ENCODE assay signal across 8 mouse cellular contexts in genomic region chr11:76496086-76496771, GRCm38 (mm10).
DNase-seq lines count a peak whose midpoint lies in the region; ATAC-seq and TF ChIP-seq lines count a peak whose summit lies in the region.

No protein-coding gene starts in this region.

- peak; percentile 23 to 69 (median 66) for TF ChIP-seq CTCF in MEL (IDR thresholded peaks at IDR 0.05 in 2 of 3, conservative IDR thresholded peaks at IDR 0.05 in 1 of 3; ENCODE audit: control insufficient read depth in 1 of 3, insufficient read depth in 1 of 3, low read depth in 2 of 3, low read length in 3 of 3, poor library complexity in 1 of 3, severe bottlenecking in 1 of 3)
- TF ChIP-seq CTCF in liver, embryonic 14.5 days (IDR thresholded peaks at IDR 0.05; ENCODE audit: low read depth), result peak; percentile 59

- peak; percentile 56 for TF ChIP-seq RAD21 in MEL (IDR thresholded peaks at IDR 0.05; ENCODE audit: low read depth, low read length)

- no peak overlapping the region for H3K4me2 ChIP-seq in kidney, embryonic 16.5 days (replicated peaks; ENCODE audit: low read depth, low read length)
- H3K4me2 ChIP-seq in embryonic facial prominence, embryonic 14.5 days (ENCODE audit: low read depth, low read length), result no peak overlapping the region
- no peak overlapping the region for H3K4me2 ChIP-seq in liver, embryonic 14.5 days (ENCODE audit: low read depth)

- no peaks in the 10 kb centered on the region; the same call in 1 of the 2 replicates for H3K79me2 ChIP-seq in MEL (ENCODE audit: control insufficient read depth, insufficient read depth, low read length, poor library complexity)

- no peak overlapping the region; the same call in 1 of the 2 replicates for H3K27ac ChIP-seq in kidney, embryonic 16.5 days (ENCODE audit: low read length)
- no peak overlapping the region for H3K27ac ChIP-seq in MEL (ENCODE audit: control insufficient read depth, low read depth, low read length)
- H3K27ac ChIP-seq in embryonic facial prominence, embryonic 14.5 days (replicated peaks; ENCODE audit: low read depth, low read length), result no peak overlapping the region; the same call in 1 of the 2 replicates
- no peak overlapping the region for H3K27ac ChIP-seq in liver, embryonic 14.5 days

- TF ChIP-seq POLR2A in MEL (IDR thresholded peaks at IDR 0.05; ENCODE audit: control insufficient read depth in 1 of 2, insufficient read depth in 1 of 2, low read depth in 1 of 2, low read length in 2 of 2, poor library complexity in 1 of 2), result no peak

- H3K4me1 ChIP-seq in kidney, embryonic 16.5 days (ENCODE audit: insufficient read depth, low read length), result peaks cover 43% of the 10 kb centered on the region
- H3K4me1 ChIP-seq in MEL (ENCODE audit: control insufficient read depth in 1 of 2, insufficient read depth in 2 of 2, low read length in 2 of 2), result peaks cover 0 to 24% of the 10 kb centered on the region in 2 experiments; a peak in 2 of 4 replicates
- H3K4me1 ChIP-seq in embryonic facial prominence, embryonic 14.5 days (ENCODE audit: control insufficient read depth, insufficient read depth, low read length), result peaks cover 34% of the 10 kb centered on the region
- H3K4me1 ChIP-seq in liver, embryonic 14.5 days (replicated peaks; ENCODE audit: control insufficient read depth in 2 of 2, insufficient read depth in 2 of 2, low read length in 1 of 2), result peaks cover 0 to 3% of the 10 kb centered on the region in 2 experiments; a peak in 2 of 4 replicates

- 58% methylated on average over 6 of the region's 6 CpGs for WGBS in kidney, embryonic 16.5 days
- WGBS in embryonic facial prominence, embryonic 14.5 days, result 71% methylated on average over 6 of the region's 6 CpGs
- WGBS in liver, embryonic 14.5 days (ENCODE audit: insufficient replicate concordance), result 58% methylated on average over 6 of the region's 6 CpGs

- no peak for TF ChIP-seq EP300 in MEL (IDR thresholded peaks at IDR 0.05; ENCODE audit: low read depth in 1 of 2, low read length in 2 of 2)
- TF ChIP-seq EP300 in liver, embryonic 14.5 days (IDR thresholded peaks at IDR 0.05; ENCODE audit: low read depth), result no peak

- no peak overlapping the region for H3K4me3 ChIP-seq in kidney, embryonic 16.5 days (ENCODE audit: low read length)
- H3K4me3 ChIP-seq in MEL (ENCODE audit: control insufficient read depth in 1 of 2, insufficient read depth in 1 of 2, low read depth in 2 of 2, low read length in 2 of 2), result no peak overlapping the region
- H3K4me3 ChIP-seq in embryonic facial prominence, embryonic 14.5 days (ENCODE audit: low read depth, low read length), result no peak overlapping the region
- no peak overlapping the region for H3K4me3 ChIP-seq in liver, embryonic 14.5 days (ENCODE audit: insufficient read depth in 1 of 2, low read depth in 2 of 2, low read length in 2 of 2)

- H3K9ac ChIP-seq in kidney, embryonic 16.5 days (replicated peaks; ENCODE audit: low read length), result no peak overlapping the region
- H3K9ac ChIP-seq in MEL (ENCODE audit: control insufficient read depth, low read depth, low read length, poor library complexity, severe bottlenecking), result no peak overlapping the region
- H3K9ac ChIP-seq in embryonic facial prominence, embryonic 14.5 days (ENCODE audit: low read depth, low read length), result no peak overlapping the region
- H3K9ac ChIP-seq in liver, embryonic 14.5 days (replicated peaks), result no peak overlapping the region

- no peaks in the 10 kb centered on the region for H3K27me3 ChIP-seq in kidney, embryonic 16.5 days (ENCODE audit: insufficient read depth, low read length)
- no peaks in the 10 kb centered on the region for H3K27me3 ChIP-seq in MEL (ENCODE audit: control insufficient read depth in 1 of 2, insufficient read depth in 2 of 2, low read length in 2 of 2)
- no peaks in the 10 kb centered on the region for H3K27me3 ChIP-seq in embryonic facial prominence, embryonic 14.5 days (replicated peaks; ENCODE audit: control insufficient read depth, insufficient read depth, low read length)
- peaks cover 17% of the 10 kb centered on the region for H3K27me3 ChIP-seq in liver, embryonic 14.5 days (ENCODE audit: control insufficient read depth, insufficient read depth, low read length)

- H3K9me3 ChIP-seq in kidney, embryonic 16.5 days (ENCODE audit: low read length), result no peaks in the 10 kb centered on the region
- H3K9me3 ChIP-seq in MEL (replicated peaks; ENCODE audit: insufficient read depth, low read length), result no peaks in the 10 kb centered on the region
- no peaks in the 10 kb centered on the region for H3K9me3 ChIP-seq in embryonic facial prominence, embryonic 14.5 days (ENCODE audit: control insufficient read depth, low read length)
- no peaks in the 10 kb centered on the region for H3K9me3 ChIP-seq in liver, embryonic 14.5 days (ENCODE audit: control insufficient read depth, low read length)

- peak; percentile 61 for DNase-seq in kidney, adult 11 months
- DNase-seq in MEL (ENCODE audit: low read depth, low spot score), result peak; percentile 62
- DNase-seq in embryonic facial prominence, embryonic 14.5 days (ENCODE audit: low spot score), result peak; percentile 64
- no peak for DNase-seq in liver, embryonic 14.5 days (ENCODE audit: low read depth in 3 of 3, low spot score in 3 of 3)
- peak; percentile 54 for DNase-seq in testis, postnatal 10 days (ENCODE audit: low spot score)
- DNase-seq in adrenal gland, adult 2 months, result no peak
- DNase-seq in gastrocnemius, postnatal 14 days, result no peak

- ATAC-seq in kidney, embryonic 16.5 days (ENCODE audit: low FRiP score, low TSS enrichment), result no peak
- no peak for ATAC-seq in embryonic facial prominence, embryonic 14.5 days (ENCODE audit: low read depth)
- ATAC-seq in liver, embryonic 14.5 days (ENCODE audit: insufficient read depth), result no peak

- H3K36me3 ChIP-seq in kidney, embryonic 16.5 days (ENCODE audit: insufficient read depth, low read length), result no peaks in the 10 kb centered on the region
- H3K36me3 ChIP-seq in MEL (ENCODE audit: control insufficient read depth in 1 of 2, insufficient read depth in 2 of 2, low read length in 2 of 2), result peaks cover 0 to 2% of the 10 kb centered on the region in 2 experiments; a peak in 1 of 4 replicates
- H3K36me3 ChIP-seq in embryonic facial prominence, embryonic 14.5 days (ENCODE audit: control insufficient read depth, insufficient read depth, low read length), result no peaks in the 10 kb centered on the region
- no peaks in the 10 kb centered on the region for H3K36me3 ChIP-seq in liver, embryonic 14.5 days (replicated peaks; ENCODE audit: control insufficient read depth, insufficient read depth, low read depth)

- intact Hi-C loops in gastrocnemius, postnatal 14 days (cut with DNase I; ENCODE audit: low total_unique reads), result no loop called here

TF ChIP-seq in MEL, 35 proteins besides CTCF, POLR2A, EP300 and RAD21:
- TF ChIP-seq MXI1 (IDR thresholded peaks at IDR 0.05; ENCODE audit: low read depth, low read length), result 0 out of 2 replicates have a peak, but pooled peaks have one; percentile 21
- peak; percentile 48; the same call in 1 of the 2 replicates for TF ChIP-seq ZC3H11A (IDR thresholded peaks at IDR 0.05; ENCODE audit: low read depth, low read length)
- peak; percentile 60 for TF ChIP-seq SMC3 (IDR thresholded peaks at IDR 0.05; ENCODE audit: low read depth, low read length)
- TF ChIP-seq SIN3A (IDR thresholded peaks at IDR 0.05; ENCODE audit: low read length), result no peak; the same call in 1 of the 2 replicates

Comparison
In these comparisons a context has a peak if more than half of its experiments do, and no peak if none do; other contexts are left out.
1. DNase-seq: peak in kidney, adult 11 months (single experiment), MEL (single experiment), embryonic facial prominence, embryonic 14.5 days (single experiment) and testis, postnatal 10 days (single experiment); none in liver, embryonic 14.5 days (0 of 3), adrenal gland, adult 2 months (single experiment) and gastrocnemius, postnatal 14 days (single experiment).